Mouse (Mus musculus): ENCODE measurements around the gene Amz2.
A peak's percentile ranks its signal among the peaks of the same experiment; 100 is the strongest.

The Amz2 gene

DNA sequence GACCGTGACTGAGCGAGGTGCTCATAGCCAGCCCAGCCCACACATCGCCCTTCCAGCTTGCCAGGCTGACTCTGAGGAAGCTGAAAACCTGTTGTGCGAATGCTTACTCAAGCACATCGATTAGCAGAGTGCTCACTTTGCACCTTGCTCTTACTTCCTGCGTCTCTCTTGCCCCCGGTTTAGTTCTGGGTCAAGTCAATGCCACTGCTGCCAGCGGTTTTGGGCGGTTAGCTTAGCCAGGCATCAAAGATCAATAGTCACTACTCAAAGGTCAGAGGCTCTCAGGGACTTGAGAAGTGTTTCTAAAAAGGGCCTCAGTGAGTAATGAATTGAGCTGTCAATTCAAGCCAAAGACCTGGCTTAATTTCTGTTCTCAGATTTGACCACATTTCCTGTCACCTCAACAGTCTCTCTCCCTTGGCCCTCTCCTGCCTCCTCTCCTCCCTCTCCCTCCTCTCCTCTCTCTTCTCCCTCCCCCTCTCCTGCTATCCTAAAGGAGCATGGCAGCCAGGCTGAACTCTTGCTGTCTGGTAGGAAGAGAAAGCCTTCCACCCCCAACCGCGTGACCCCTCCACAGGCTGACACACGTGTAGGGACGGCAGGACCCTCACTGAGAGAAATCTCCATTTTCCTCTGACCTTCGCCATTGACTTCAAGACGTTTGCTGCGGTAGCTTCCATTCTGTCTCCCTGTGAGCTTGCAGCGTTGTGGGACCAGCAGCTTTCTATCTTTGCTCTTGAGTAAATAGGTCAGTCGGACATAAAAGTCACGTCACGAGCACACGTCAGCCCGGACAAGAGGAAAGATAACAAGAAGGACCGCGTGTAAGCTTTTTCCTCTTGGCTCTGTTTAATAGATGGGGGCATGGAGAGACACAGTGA is 69.4 kb downstream of the Amz2 start:
- DNase-seq (ENCODE audit: low spot score in 2 of 2), result peak in 1 of 2 experiments; percentile 28

DNA sequence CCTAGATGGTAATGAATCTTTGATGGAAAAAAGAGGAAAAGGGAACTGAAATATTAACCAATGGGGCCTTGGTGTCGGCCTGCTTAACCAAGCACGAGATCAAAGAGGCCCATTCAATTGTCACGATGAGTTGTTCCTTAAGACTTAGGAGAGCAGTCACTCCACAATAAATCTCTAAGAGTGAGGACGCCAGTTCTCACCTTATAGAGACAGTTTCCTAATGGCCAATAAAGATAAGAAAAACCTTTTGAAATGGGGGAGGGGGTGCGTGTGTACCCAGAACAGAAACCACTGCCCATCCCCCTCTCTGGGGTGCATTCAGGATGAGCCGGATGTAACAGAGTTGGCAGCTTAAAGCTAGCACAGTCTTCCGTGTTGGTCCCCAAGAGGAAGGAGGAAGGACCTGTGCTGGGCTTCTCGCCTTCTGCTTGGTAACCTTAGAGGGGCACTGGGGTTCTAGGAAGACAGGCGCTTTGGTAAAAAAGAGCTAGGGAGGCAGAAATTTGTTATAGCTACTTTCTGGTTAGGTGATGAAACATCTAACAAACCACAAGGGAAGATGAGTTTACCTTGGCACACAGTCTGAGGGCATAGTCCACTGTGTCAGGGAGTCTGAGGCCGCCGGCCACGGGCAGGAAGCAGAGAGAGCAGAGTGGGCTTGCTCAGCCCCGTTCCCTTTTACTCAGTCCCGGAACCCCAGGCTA is 70.2 kb downstream of the Amz2 start:
- DNase-seq (ENCODE audit: low spot score in 2 of 2), result no peak

DNA sequence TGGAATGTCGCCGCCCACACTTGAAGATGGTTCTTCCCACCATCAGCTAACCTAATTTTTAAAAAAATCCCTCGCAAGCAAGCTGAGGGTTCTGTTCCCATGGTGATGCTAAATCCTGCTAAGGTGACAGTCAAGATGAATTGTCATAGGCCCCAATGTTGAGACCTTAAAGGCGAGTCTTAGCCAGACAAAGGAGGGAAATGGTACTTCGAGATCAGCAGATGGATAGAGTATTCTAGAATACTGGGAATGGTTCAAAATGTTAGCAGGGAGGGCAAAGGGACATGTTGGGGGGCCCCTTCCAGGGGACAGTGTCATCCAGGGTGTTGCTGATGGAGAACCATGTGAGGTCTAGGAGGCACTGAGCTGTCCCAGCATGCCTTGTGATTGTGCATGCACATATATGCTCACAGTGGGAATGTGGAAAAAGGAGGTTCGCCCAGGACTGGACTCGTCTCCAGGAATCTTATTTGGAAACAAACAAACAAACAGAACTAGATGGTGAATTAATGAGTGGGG is 70.8 kb downstream of the Amz2 start:
- no peak for DNase-seq (ENCODE audit: low spot score in 2 of 2)

DNA sequence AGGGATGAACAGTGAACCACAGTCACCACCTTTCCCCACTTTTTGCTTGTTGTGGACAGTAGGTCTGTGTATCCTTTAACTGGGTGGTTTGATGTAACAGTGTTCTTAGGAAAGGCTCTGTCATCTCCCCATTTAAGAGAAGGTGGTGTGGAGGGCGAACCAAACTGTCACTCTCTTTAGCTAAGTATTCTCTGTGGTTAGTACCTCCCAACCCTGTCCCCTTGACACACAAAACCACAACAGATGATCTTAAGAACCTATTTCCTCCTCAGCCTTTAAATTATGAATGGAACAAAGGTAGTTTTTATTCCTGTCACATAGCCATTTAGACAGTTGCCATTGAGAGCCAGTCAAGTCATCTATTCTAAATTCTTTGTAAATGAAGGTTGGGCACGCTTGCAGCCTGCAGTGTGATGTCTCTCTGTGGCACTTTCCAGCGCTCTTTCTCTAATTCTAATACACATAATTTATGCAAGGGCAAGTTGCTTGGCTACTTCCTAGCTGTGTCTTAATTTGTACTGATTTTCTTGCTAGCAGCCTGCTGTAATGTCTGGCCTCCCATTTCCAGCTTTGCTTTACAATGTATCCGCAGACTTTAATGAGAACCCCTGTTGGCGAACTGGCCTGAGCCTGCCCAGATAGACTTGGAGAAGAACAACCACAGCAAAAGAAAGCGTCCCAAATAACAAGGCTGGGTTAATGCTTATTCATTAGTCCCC is 71.4 kb downstream of the Amz2 start:
- no peak for DNase-seq (ENCODE audit: low spot score in 2 of 2)

DNA sequence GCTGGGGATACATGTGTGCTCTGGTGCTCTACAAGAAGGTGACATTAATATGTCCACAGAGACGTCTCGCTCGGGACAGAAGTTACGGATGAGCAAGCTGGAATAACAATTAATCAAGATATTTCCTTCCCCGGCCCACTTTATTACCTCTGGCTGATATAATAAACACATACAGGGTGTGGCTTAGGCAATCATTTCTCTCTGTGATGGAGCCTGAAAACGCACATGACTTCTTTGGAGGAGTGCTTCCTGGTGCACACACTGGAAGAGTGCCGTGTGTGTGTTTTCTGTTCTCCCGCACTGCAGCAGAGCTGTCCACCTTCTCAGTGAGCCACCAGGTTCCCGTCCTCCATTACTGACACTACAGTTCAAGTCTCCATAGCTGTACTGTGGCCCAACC is 72.2 kb downstream of the Amz2 start:
- no peak for DNase-seq (ENCODE audit: low spot score in 2 of 2)

DNA sequence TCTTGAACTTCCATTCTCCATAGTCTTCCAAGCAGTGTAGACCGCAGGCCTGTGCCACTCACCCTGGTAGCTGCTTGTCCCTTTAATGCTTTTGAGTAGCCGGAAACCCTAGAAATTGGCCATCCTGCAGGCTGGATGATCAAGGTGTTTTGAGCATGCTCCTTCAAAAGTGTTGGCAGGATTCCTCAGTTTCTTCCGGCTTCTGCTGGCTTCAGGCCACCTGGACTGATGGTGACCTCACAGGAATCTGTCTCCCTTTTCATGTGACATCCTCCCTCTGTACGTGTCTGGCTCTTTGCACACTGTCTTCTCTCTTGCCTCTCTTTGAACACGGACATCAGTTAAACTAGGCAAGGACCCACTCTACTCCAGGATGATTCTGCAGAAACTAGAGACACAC is 74.5 kb downstream of the Amz2 start:
- no peak for DNase-seq (ENCODE audit: low spot score in 2 of 2)

Measured in spleen, postnatal 14 days (tissue).